Mouse (Mus musculus): ENCODE data around the gene Sppl2a. TPM values are rescaled to one million over a fixed set of nuclear protein-coding genes. Genes with fewer than 3 reads are reported as not detected.
"Not testable (repeated sequence)": the region's sequence is repeated elsewhere in the genome, so short reads cannot be mapped to it uniquely, and the experiment has no call there.

Sppl2a gene
- total RNA-seq (2021), result 10 to 100 TPM; 61.8 to 68.6 TPM
- long read RNA-seq, experiment 1, full-length matches to known transcripts, result 7 of 21 reads
- long read RNA-seq, experiment 1, partial matches to known transcripts, result 3 of 21 reads
- long read RNA-seq, experiment 1, other reads (novel, unspliced or antisense), result 11 of 21 reads
- long read RNA-seq, experiment 2, full-length matches to known transcripts, result 7 of 26 reads
- long read RNA-seq, experiment 2, partial matches to known transcripts, result 2 of 26 reads
- long read RNA-seq, experiment 2, other reads (novel, unspliced or antisense), result 17 of 26 reads

DNA sequence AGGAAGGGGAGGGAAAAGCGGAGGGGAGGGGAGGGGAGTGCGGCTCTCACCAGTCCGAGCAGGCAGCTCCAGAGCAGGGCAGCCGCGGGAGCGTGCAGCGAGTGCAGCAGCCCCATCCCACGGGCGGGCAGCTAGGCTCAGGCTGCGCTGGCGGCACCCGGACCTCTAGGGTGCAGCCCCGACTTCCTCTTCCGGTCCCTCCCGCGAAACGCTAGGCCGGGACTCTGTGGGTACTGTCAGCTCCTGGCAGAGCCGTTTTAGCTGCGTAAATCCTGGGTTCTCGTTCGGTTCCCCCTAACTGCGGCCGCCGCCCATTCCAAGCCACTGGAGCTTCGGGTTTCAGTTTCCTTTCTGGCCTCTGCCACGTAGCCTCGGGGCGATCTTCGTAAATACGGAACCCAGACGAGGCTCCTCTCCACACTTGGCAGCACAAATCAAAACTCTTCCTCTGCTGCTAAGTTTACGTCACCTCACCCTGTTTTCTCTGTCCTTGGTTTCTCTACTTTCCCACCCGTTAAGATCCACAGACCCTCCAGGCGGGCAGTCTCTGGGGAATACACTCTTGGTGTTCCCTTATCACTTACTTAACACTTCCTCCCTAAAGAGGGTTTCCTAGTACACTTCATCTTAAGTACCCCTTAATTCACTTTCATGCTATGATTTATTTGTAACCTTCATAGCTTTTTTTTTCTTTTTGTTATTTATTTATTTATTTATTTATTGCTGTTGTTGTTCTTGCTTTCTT is at the start of gene Sppl2a:
Gene Sppl2a, minus strand, starts transcription at position 339 of the 745 bp plus-strand sequence.
- Histone ChIP-seq H3K4me3 (peak within 1 kb of the TSS; percentile 88), H3K27ac (peak within 1 kb of the TSS; percentile 98)
- peak; percentile 26; the same call in 1 of the 2 replicates for TF ChIP-seq CTCF (IDR thresholded peaks at IDR 0.05)
- peak; percentile 95 for DNase-seq
- intact Hi-C loops (cut with DNase I), result loop anchor here (2.0 kb wide), 2 partner anchors 56 to 64 kb away; partner anchors contain the start of gene Trpm7

DNA sequence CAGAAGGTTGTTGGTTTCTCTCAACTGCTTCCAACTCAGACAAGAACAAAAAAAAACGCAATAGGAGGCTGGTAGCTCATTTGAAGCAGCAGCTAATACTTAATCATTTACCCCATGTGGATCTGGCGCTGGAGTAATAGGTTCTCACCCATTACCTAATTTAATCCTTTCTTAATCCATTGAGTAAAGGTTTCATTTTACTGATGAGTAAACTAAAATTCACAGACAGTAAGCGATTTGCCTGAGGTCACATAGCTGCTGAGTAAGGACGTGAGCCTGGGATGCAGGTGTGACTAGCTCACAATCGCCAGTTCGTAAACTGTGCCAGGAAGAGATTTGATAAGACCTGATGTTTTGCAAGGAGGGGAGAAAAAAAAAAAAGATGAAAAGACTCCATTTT is 44.4 kb upstream of the Sppl2a start:
- Histone ChIP-seq H3K4me3 (no peak overlapping the region), H3K27ac (no peak overlapping the region)
- no peak for DNase-seq
- TF ChIP-seq CTCF (IDR thresholded peaks at IDR 0.05), result no peak
- intact Hi-C loops (cut with DNase I), result no loop called here

DNA sequence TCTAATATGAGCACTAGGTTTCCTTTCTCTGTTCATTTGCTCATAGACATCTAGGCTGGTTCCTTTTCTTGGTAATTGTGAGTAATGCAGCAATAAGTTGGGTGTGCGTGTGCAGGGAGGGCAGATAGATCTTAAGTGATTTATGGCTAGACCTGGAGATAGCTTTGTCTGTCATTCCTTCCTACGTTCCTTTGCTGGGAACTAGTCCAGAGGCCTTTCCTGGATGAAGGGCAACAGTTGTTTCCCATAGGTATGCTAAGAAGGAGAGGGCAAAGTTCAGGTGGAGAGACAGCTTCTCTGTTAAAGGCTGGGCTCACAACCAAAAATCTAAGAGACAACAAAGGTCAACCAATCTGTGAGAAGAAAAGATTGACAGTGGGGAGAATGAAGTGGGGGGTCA is 28.7 kb upstream of the Sppl2a start:
- H3K27ac ChIP-seq, result no peak overlapping the region
- no peak for DNase-seq
- TF ChIP-seq CTCF (IDR thresholded peaks at IDR 0.05), result no peak
- no peak overlapping the region for H3K4me3 ChIP-seq
- intact Hi-C loops (cut with DNase I), result no loop called here

DNA sequence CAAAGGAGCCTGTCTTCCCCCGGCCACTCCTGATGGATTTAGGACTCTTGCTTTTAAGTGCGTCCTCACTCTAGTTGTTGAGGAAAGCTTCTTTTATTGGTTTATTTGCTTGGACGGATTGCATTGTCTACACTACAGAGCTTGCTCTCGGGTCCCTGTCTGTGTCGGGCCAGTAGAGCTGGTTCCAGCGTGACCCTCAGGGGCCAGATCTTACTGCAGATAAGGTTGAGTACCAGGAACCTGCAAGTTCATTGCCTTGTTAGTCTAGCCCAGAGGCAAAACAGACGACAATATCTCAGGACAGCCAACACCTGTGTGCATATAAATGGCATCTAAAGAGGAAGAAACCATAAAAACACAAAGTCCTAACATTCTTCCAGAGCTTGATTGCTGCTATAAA is 22.6 kb upstream of the Sppl2a start:
- TF ChIP-seq CTCF (IDR thresholded peaks at IDR 0.05), result no peak
- Histone ChIP-seq H3K27ac (no peak overlapping the region), H3K4me3 (no peak overlapping the region)
- no peak for DNase-seq
- intact Hi-C loops (cut with DNase I), result no loop called here

DNA sequence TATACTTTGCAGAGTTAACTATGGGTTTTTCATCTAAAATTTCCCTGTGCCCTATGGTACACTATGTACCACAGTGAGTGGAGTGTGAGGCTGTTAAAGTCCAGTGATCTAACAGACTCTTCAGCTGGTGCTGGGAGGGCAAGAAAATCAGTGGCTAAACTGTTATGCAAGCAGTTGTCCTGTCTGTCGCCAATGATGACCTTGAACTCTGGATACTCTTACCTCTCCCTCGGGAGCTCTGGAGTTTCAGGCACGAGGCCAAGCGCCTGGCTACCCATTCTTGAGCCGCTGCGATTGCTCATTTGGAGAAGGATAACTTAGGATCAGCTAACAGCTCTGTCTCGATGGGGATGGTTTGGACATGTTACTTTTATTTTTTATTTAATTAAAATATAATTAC is 18.1 kb upstream of the Sppl2a start:
- intact Hi-C loops (cut with DNase I), result loop anchor here (5.0 kb wide), 1 partner anchor 36 kb away; no protein-coding TSS in a partner anchor
- no peak for TF ChIP-seq CTCF (IDR thresholded peaks at IDR 0.05)
- Histone ChIP-seq H3K27ac (peak overlapping the region; percentile 67), H3K4me3 (no peak overlapping the region)
- DNase-seq, result peak; percentile 68

DNA sequence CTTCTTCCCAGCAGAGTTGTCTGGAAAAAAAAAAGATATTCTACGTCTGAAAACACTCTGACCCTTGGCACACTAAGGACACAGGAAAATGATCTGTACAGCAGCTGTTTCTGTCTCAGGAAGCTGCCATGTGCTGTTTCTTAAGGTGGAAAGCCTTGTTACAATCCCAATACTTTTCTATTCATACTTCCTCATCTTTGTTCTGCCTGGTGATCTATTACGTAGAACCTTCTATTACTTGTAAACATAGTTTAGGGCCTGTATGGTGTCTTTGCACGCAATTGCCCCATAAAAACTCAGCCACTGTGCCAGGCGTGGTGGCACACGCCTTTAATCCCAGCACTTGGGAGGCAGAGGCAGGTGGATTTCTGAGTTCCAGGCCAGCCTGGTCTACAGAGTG is 17.4 kb upstream of the Sppl2a start:
- no peak for TF ChIP-seq CTCF (IDR thresholded peaks at IDR 0.05)
- DNase-seq, result no peak
- intact Hi-C loops (cut with DNase I), result loop anchor here (5.0 kb wide), 1 partner anchor 37 kb away; no protein-coding TSS in a partner anchor
- H3K27ac ChIP-seq, result peak overlapping the region; percentile 67
- H3K4me3 ChIP-seq, result no peak overlapping the region

DNA sequence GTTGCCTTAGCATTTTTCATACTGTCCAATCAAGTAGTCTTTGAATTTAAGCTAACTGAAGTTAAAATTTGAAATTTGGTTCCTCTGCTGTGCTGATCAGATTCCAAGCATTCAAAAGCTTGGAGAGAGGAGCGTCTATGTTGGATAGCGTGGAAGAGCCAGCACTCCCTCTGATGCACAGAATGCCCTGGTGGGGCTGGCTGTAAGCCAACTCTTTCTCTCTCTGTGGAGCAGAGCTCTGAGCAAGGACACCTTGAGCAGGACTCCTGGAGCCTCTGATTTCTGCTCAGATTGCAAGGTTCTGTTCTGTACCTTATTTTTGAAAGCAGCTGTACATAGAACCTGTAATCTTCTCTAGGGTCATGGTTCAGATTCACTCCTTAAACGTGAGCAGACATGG is 16.8 kb upstream of the Sppl2a start:
- DNase-seq, result peak; percentile 35
- Histone ChIP-seq H3K4me3 (no peak overlapping the region), H3K27ac (peak overlapping the region; percentile 67; the same call in 1 of the 2 replicates)
- intact Hi-C loops (cut with DNase I), result loop anchor here (5.0 kb wide), 1 partner anchor 37 kb away; no protein-coding TSS in a partner anchor
- no peak for TF ChIP-seq CTCF (IDR thresholded peaks at IDR 0.05)

- intact Hi-C loops (cut with DNase I); DNase-seq; H3K27ac ChIP-seq; H3K4me3 ChIP-seq: not testable (repeated sequence)
Observed at GRCm38 (mm10) chr2:126949297-126949696, 16.3 kb upstream of the Sppl2a start.

DNA sequence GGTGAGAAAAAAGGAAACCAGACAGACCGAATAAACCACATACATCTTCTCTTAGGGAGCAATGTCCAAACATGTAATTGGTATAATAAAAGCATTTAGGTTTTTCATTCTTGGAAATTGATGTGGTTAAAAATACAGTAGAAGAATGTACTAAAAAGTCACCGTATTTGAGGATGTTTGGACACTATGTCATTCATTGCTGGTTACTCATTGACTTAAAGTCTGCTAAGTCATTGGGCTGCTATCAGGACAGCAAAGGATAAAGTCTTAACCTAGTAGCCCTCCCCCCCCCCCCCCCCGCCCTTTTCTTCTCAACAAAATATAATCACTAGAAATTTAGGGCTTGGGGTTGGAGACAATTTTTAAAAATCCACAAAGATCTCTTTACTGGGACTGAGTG is 15.2 kb upstream of the Sppl2a start:
- intact Hi-C loops (cut with DNase I), result no loop called here
- no peak for TF ChIP-seq CTCF (IDR thresholded peaks at IDR 0.05)
- DNase-seq, result no peak
- no peak overlapping the region for H3K27ac ChIP-seq
- no peak overlapping the region for H3K4me3 ChIP-seq

DNA sequence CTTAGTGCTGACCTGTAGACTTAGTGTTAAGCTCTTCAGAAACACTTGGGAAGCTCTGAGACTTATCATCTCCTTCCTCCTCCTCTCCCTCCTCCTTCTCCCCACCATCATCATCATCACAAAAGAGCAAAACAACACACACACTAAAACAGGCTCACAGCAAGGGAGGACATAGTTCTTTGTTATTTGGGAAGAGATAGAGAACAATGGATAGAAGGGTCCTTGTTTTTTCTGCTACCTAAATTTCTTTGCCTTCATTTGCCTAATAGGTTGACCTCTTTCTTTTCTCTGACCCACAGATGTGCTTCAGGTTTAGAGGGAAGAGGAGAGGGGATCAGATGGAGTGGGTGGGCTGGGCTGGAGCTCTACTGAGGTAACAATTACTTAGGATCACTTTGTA is 14.6 kb upstream of the Sppl2a start:
- H3K27ac ChIP-seq, result no peak overlapping the region
- intact Hi-C loops (cut with DNase I), result no loop called here
- H3K4me3 ChIP-seq, result no peak overlapping the region
- no peak for DNase-seq
- TF ChIP-seq CTCF (IDR thresholded peaks at IDR 0.05), result no peak

DNA sequence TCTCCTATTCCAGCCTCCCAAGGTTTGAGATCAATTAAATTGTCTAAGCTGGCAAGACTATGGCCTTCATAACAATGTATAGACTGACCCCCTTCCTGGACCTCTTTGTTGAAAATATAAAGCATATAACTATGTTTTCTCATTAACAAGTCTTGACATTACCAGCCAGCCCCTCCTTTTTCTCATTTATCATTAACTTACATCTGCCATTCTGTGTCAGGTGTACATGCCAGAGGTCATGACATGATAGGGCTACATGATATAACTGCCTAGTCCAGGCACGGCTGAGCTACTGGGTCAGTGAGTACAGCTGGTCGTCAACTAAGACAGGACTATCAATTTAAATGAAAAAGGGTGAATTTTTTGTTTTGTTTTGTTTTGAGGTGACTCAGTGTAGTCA is 10.2 kb upstream of the Sppl2a start:
- Histone ChIP-seq H3K27ac (no peak overlapping the region), H3K4me3 (no peak overlapping the region)
- intact Hi-C loops (cut with DNase I), result no loop called here
- no peak for TF ChIP-seq CTCF (IDR thresholded peaks at IDR 0.05)
- DNase-seq, result no peak

DNA sequence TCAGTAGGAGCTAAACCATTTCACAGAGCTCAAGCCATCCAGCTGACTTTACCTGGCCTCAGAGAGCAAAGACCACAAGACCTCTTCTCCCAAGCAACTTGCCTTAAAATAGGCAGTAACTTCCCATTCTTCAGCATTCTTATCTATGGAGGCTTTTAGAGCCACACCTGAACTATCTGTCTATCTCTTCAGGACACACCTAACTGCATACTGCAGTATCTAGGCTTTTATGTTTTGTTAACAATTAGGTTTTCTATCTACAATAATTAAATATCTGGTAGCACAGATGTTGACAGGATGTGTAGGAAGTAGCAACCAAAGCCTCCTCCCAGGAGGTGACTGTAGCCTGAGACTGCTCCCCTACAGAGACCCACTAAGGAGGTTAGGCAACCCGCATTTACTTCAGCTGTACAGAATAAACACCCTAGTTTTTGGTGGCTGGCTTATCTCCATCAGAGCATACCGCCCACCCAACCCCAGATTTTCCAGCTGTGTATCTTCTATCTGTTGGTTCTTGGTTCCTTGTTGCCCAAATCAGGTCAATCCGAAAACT is 7.4 kb upstream of the Sppl2a start:
- intact Hi-C loops (cut with DNase I), result no loop called here
- TF ChIP-seq CTCF (IDR thresholded peaks at IDR 0.05), result no peak
- no peak overlapping the region for H3K27ac ChIP-seq
- no peak overlapping the region for H3K4me3 ChIP-seq
- no peak for DNase-seq

DNA sequence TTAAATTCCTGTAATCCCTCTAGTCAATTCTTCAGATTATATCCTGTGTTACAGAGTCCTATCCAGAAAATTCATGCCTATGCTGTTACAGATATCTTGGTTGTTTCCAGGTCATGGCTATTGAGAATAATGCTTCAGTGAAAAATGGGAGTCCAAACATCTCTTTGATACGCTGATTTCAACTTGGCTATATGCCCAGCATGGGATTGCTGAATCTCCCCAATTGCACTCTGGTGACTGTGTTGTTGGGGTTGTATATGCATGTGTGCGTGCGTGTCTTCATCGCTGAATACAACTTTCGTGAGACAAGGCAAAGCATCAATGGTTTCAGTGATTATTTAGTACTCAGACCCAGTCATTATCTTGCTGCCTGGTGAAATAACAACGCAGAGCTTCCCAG is 5.0 kb upstream of the Sppl2a start:
- no peak overlapping the region for H3K27ac ChIP-seq
- intact Hi-C loops (cut with DNase I), result no loop called here

More for the DNA sequence above, 5.0 kb upstream of the Sppl2a start:
- H3K4me3 ChIP-seq, result no peak overlapping the region
- no peak for DNase-seq
- no peak for TF ChIP-seq CTCF (IDR thresholded peaks at IDR 0.05)
